Mouse (Mus musculus): ENCODE results near the gene Camk2n1. TPM values are rescaled to one million over a fixed set of nuclear protein-coding genes. Genes with fewer than 3 reads are reported as not detected.

Gene Camk2n1
- polyA plus RNA-seq, 1 experiment from 2014 or later = 2.1 TPM

GRCm38 (mm10) chr4:138494905-138495304 lies 40.8 kb downstream of the Camk2n1 start:
- 27% methylated on average over 5 of the region's 5 CpGs for WGBS
- no peak overlapping the region for H3K4me3 ChIP-seq (ENCODE audit: low read depth, low read length)
- H3K9ac ChIP-seq (ENCODE audit: low read depth, low read length) = no peak overlapping the region

GRCm38 (mm10) chr4:138495775-138496174 lies 41.7 kb downstream of the Camk2n1 start:
- H3K4me2 ChIP-seq = no peak overlapping the region; the same call in 1 of the 2 replicates
- H3K27ac ChIP-seq (ENCODE audit: low read depth, low read length) = no peak overlapping the region
- H3K4me1 ChIP-seq (replicated peaks; ENCODE audit: control insufficient read depth, insufficient read depth, low read length) = no peaks in the 10 kb centered on the region
- H3K27me3 ChIP-seq (replicated peaks; ENCODE audit: control insufficient read depth, insufficient read depth, low read length) = peaks cover 12% of the 10 kb centered on the region
- H3K36me3 ChIP-seq (ENCODE audit: control insufficient read depth, insufficient read depth, low read length) = no peaks in the 10 kb centered on the region
- H3K9ac ChIP-seq (ENCODE audit: low read depth, low read length) = no peak overlapping the region
- DNase-seq (ENCODE audit: low spot score) (no peak), ATAC-seq (replicated peaks; ENCODE audit: low FRiP score) (no peak)
- H3K4me3 ChIP-seq (ENCODE audit: low read depth, low read length) = no peak overlapping the region
- 7% methylated on average over 13 of the region's 13 CpGs for WGBS
- no peaks in the 10 kb centered on the region for H3K9me3 ChIP-seq (ENCODE audit: control insufficient read depth, low read length)

More at GRCm38 (mm10) chr4:138494905-138495304, 40.8 kb downstream of the Camk2n1 start:
- DNase-seq (ENCODE audit: low spot score) = no peak
- Histone ChIP-seq H3K4me1 (replicated peaks; ENCODE audit: control insufficient read depth, insufficient read depth, low read length) (no peaks in the 10 kb centered on the region), H3K4me2 (no peak overlapping the region), H3K36me3 (ENCODE audit: control insufficient read depth, insufficient read depth, low read length) (no peaks in the 10 kb centered on the region), H3K27ac (ENCODE audit: low read depth, low read length) (no peak overlapping the region), H3K9me3 (ENCODE audit: control insufficient read depth, low read length) (no peaks in the 10 kb centered on the region), H3K27me3 (replicated peaks; ENCODE audit: control insufficient read depth, insufficient read depth, low read length) (peaks cover 12% of the 10 kb centered on the region)
- ATAC-seq (replicated peaks; ENCODE audit: low FRiP score) = no peak

- H3K36me3 ChIP-seq (ENCODE audit: control insufficient read depth, insufficient read depth, low read length) = no peaks in the 10 kb centered on the region
- H3K9ac ChIP-seq (ENCODE audit: low read depth, low read length) = no peak overlapping the region
- H3K4me3 ChIP-seq (ENCODE audit: low read depth, low read length) = no peak overlapping the region
- H3K4me1 ChIP-seq (replicated peaks; ENCODE audit: control insufficient read depth, insufficient read depth, low read length) = no peaks in the 10 kb centered on the region
- DNase-seq (ENCODE audit: low spot score) = no peak
- H3K9me3 ChIP-seq (ENCODE audit: control insufficient read depth, low read length) = no peaks in the 10 kb centered on the region
- no peak for ATAC-seq (replicated peaks; ENCODE audit: low FRiP score)
- H3K27ac ChIP-seq (ENCODE audit: low read depth, low read length) = no peak overlapping the region
- peaks cover 12% of the 10 kb centered on the region for H3K27me3 ChIP-seq (replicated peaks; ENCODE audit: control insufficient read depth, insufficient read depth, low read length)
- 57% methylated on average over 14 of the region's 24 CpGs for WGBS
- no peak overlapping the region for H3K4me2 ChIP-seq
Observed at GRCm38 (mm10) chr4:138496746-138497520, 42.8 kb downstream of the Camk2n1 start.

GRCm38 (mm10) chr4:138499856-138500645 lies 45.9 kb downstream of the Camk2n1 start:
- no peak overlapping the region for H3K27ac ChIP-seq (ENCODE audit: low read depth, low read length)
- WGBS = 77% methylated on average over 21 of the region's 21 CpGs

GRCm38 (mm10) chr4:138501048-138501447 lies 46.9 kb downstream of the Camk2n1 start:
- ATAC-seq (replicated peaks; ENCODE audit: low FRiP score) (no peak), DNase-seq (ENCODE audit: low spot score) (no peak)
- H3K4me2 ChIP-seq = no peak overlapping the region
- H3K27me3 ChIP-seq (replicated peaks; ENCODE audit: control insufficient read depth, insufficient read depth, low read length) = peaks cover 16% of the 10 kb centered on the region
- H3K4me3 ChIP-seq (ENCODE audit: low read depth, low read length) = no peak overlapping the region
- H3K9ac ChIP-seq (ENCODE audit: low read depth, low read length) = no peak overlapping the region
- no peaks in the 10 kb centered on the region for H3K4me1 ChIP-seq (replicated peaks; ENCODE audit: control insufficient read depth, insufficient read depth, low read length)
- WGBS = 72% methylated on average over 5 of the region's 5 CpGs
- no peaks in the 10 kb centered on the region for H3K36me3 ChIP-seq (ENCODE audit: control insufficient read depth, insufficient read depth, low read length)
- H3K9me3 ChIP-seq (ENCODE audit: control insufficient read depth, low read length) = no peaks in the 10 kb centered on the region
- no peak overlapping the region for H3K27ac ChIP-seq (ENCODE audit: low read depth, low read length)

More at GRCm38 (mm10) chr4:138499856-138500645, 45.9 kb downstream of the Camk2n1 start:
- Histone ChIP-seq H3K27me3 (replicated peaks; ENCODE audit: control insufficient read depth, insufficient read depth, low read length) (peaks cover 19% of the 10 kb centered on the region), H3K4me2 (no peak overlapping the region), H3K9ac (ENCODE audit: low read depth, low read length) (no peak overlapping the region), H3K4me1 (replicated peaks; ENCODE audit: control insufficient read depth, insufficient read depth, low read length) (no peaks in the 10 kb centered on the region), H3K4me3 (ENCODE audit: low read depth, low read length) (no peak overlapping the region), H3K36me3 (ENCODE audit: control insufficient read depth, insufficient read depth, low read length) (no peaks in the 10 kb centered on the region), H3K9me3 (ENCODE audit: control insufficient read depth, low read length) (no peaks in the 10 kb centered on the region)
- no peak for ATAC-seq (replicated peaks; ENCODE audit: low FRiP score)
- DNase-seq (ENCODE audit: low spot score) = no peak

GRCm38 (mm10) chr4:138504632-138505101 lies 50.6 kb downstream of the Camk2n1 start:
- Histone ChIP-seq H3K4me3 (ENCODE audit: low read depth, low read length) (no peak overlapping the region), H3K9ac (ENCODE audit: low read depth, low read length) (no peak overlapping the region), H3K4me2 (no peak overlapping the region), H3K27me3 (replicated peaks; ENCODE audit: control insufficient read depth, insufficient read depth, low read length) (peaks cover 16% of the 10 kb centered on the region), H3K27ac (ENCODE audit: low read depth, low read length) (no peak overlapping the region), H3K4me1 (replicated peaks; ENCODE audit: control insufficient read depth, insufficient read depth, low read length) (no peaks in the 10 kb centered on the region), H3K9me3 (ENCODE audit: control insufficient read depth, low read length) (no peaks in the 10 kb centered on the region), H3K36me3 (ENCODE audit: control insufficient read depth, insufficient read depth, low read length) (no peaks in the 10 kb centered on the region)
- no peak for ATAC-seq (replicated peaks; ENCODE audit: low FRiP score)
- no peak for DNase-seq (ENCODE audit: low spot score)
- WGBS = 3% methylated on average over 16 of the region's 16 CpGs

- Histone ChIP-seq H3K27me3 (replicated peaks; ENCODE audit: control insufficient read depth, insufficient read depth, low read length) (peaks cover 16% of the 10 kb centered on the region), H3K9ac (ENCODE audit: low read depth, low read length) (no peak overlapping the region), H3K4me2 (no peak overlapping the region), H3K9me3 (ENCODE audit: control insufficient read depth, low read length) (no peaks in the 10 kb centered on the region), H3K36me3 (ENCODE audit: control insufficient read depth, insufficient read depth, low read length) (no peaks in the 10 kb centered on the region), H3K4me1 (replicated peaks; ENCODE audit: control insufficient read depth, insufficient read depth, low read length) (no peaks in the 10 kb centered on the region), H3K27ac (ENCODE audit: low read depth, low read length) (no peak overlapping the region), H3K4me3 (ENCODE audit: low read depth, low read length) (no peak overlapping the region)
- no peak for DNase-seq (ENCODE audit: low spot score)
- no peak for ATAC-seq (replicated peaks; ENCODE audit: low FRiP score)
- WGBS = 5% methylated on average over 10 of the region's 10 CpGs
Observed at GRCm38 (mm10) chr4:138505171-138505870, 51.2 kb downstream of the Camk2n1 start.

- 55% methylated on average over 6 of the region's 6 CpGs for WGBS
- Histone ChIP-seq H3K9me3 (ENCODE audit: control insufficient read depth, low read length) (no peaks in the 10 kb centered on the region), H3K9ac (ENCODE audit: low read depth, low read length) (no peak overlapping the region), H3K4me3 (ENCODE audit: low read depth, low read length) (no peak overlapping the region), H3K36me3 (ENCODE audit: control insufficient read depth, insufficient read depth, low read length) (no peaks in the 10 kb centered on the region), H3K4me1 (replicated peaks; ENCODE audit: control insufficient read depth, insufficient read depth, low read length) (no peaks in the 10 kb centered on the region), H3K27me3 (replicated peaks; ENCODE audit: control insufficient read depth, insufficient read depth, low read length) (peaks cover 16% of the 10 kb centered on the region), H3K27ac (ENCODE audit: low read depth, low read length) (no peak overlapping the region), H3K4me2 (no peak overlapping the region)
- DNase-seq (ENCODE audit: low spot score) = no peak
- ATAC-seq (replicated peaks; ENCODE audit: low FRiP score) = no peak
Observed at GRCm38 (mm10) chr4:138507903-138508302, 53.8 kb downstream of the Camk2n1 start.

Measured in liver, embryonic 11.5 days (tissue).